ENCODE assay signal across 9 mouse cellular contexts in the genomic region with DNA sequence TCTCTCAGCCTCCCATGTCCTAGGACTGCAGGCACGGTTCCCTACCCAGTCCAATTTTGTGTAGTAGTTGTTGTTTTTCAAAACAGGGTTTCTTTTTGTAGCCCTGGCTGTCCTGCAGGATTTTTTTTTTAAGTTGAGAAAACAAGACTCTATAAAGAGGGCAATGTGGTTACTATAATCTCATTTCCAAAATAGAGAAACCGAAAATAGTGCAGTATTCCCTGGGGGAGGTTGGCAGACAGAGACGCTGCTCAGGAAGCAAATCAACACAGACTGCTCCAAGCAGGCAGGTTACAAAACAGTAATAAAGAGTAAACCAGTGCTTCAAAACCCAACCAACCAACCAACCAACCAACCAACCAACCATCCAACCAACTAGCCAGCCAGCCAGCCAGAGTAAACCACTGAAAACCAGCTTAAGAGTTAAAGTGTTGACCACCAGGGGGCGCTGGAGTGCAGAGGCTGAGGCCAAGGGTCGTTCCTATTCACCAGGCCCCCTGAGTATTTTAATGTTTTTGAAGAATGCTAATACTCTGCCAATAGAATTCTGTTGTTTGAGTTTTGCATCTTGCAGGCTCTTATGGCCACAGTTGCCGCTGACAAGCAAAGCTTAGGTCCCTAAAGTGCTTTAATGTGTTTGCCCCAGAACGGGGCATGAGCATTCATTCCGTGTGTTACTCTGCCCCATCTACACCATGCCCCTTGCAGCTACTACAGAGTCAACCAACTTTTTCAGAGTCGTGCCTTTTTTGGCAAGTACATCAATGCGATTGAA. TPM values are rescaled to one million over a fixed set of nuclear protein-coding genes. Genes with fewer than 3 reads are reported as not detected.
DNase-seq lines count a peak whose midpoint lies in the region; ATAC-seq and TF ChIP-seq lines count a peak whose summit lies in the region.
"Had no signal": no experiment of that assay in that cellular context is flagged by ENCODE, and none has a peak within 500 bp of the region (broad histone marks: within the 10 kb centered on the region; RNA-seq: fewer than 3 reads in every experiment).

No protein-coding gene starts in this region.

- peak; percentile 93; the same call in 1 of the 2 replicates for TF ChIP-seq CTCF in small intestine, adult 2 months (IDR thresholded peaks at IDR 0.05; ENCODE audit: extremely low read depth, insufficient read length, insufficient replicate concordance, low read depth, low read length)

- no peaks in the 10 kb centered on the region for H3K9me3 ChIP-seq in heart, embryonic 10.5 days
- peaks cover 3% of the 10 kb centered on the region for H3K9me3 ChIP-seq in liver, embryonic 11.5 days (ENCODE audit: control insufficient read depth, low read length)
- H3K9me3 ChIP-seq: neural tube, embryonic 12.5 days had no signal

- H3K4me3 ChIP-seq in heart, embryonic 10.5 days: no peak overlapping the region
- H3K4me3 ChIP-seq in liver, embryonic 11.5 days (ENCODE audit: low read depth, low read length): no peak overlapping the region
- no peak overlapping the region for H3K4me3 ChIP-seq in small intestine, adult 2 months (ENCODE audit: low read depth, low read length)
- H3K4me3 ChIP-seq: neural tube, embryonic 12.5 days had no signal

- 0 out of 2 replicates have a peak, but pooled peaks cover 5% of the 10 kb centered on the region for H3K27me3 ChIP-seq in heart, embryonic 10.5 days (ENCODE audit: insufficient read depth, poor library complexity, severe bottlenecking)
- no peaks in the 10 kb centered on the region for H3K27me3 ChIP-seq in liver, embryonic 11.5 days (replicated peaks; ENCODE audit: control insufficient read depth, insufficient read depth, low read length)
- no peaks in the 10 kb centered on the region for H3K27me3 ChIP-seq in small intestine, adult 2 months (ENCODE audit: control insufficient read depth, insufficient read depth, low read length)
- H3K27me3 ChIP-seq: neural tube, embryonic 12.5 days had no signal

- H3K27ac ChIP-seq in heart, embryonic 10.5 days: no peak overlapping the region
- no peak overlapping the region for H3K27ac ChIP-seq in liver, embryonic 11.5 days (ENCODE audit: low read depth, low read length)
- no peak overlapping the region for H3K27ac ChIP-seq in small intestine, adult 2 months (ENCODE audit: insufficient read depth, low read depth, low read length)
- H3K27ac ChIP-seq: neural tube, embryonic 12.5 days had no signal

- WGBS in heart, embryonic 10.5 days: 50% methylated on average over 10 of the region's 10 CpGs
- 55% methylated on average over 10 of the region's 10 CpGs for WGBS in liver, embryonic 11.5 days
- WGBS in small intestine, adult 2 months: 57% methylated on average over 10 of the region's 10 CpGs

- H3K9ac ChIP-seq in liver, embryonic 11.5 days (ENCODE audit: low read depth, low read length): no peak overlapping the region
- H3K9ac ChIP-seq: neural tube, embryonic 12.5 days had no signal

- H3K4me1 ChIP-seq in heart, embryonic 10.5 days: peaks cover 15% of the 10 kb centered on the region
- peaks cover 14% of the 10 kb centered on the region for H3K4me1 ChIP-seq in liver, embryonic 11.5 days (replicated peaks; ENCODE audit: control insufficient read depth, insufficient read depth, low read length)
- peaks cover 20% of the 10 kb centered on the region for H3K4me1 ChIP-seq in small intestine, adult 2 months (ENCODE audit: control insufficient read depth, insufficient read depth, insufficient read length, low read length)
- H3K4me1 ChIP-seq: neural tube, embryonic 12.5 days had no signal

- TF ChIP-seq POLR2A in small intestine, adult 2 months (IDR thresholded peaks at IDR 0.05; ENCODE audit: low read depth, low read length): no peak

- peak; percentile 57 for DNase-seq in cerebellum, adult 11 months
- DNase-seq in right cerebral cortex, adult 2 months (ENCODE audit: low spot score in 2 of 2): peak; percentile 52 to 55
- no peak for DNase-seq in right cerebral cortex, postnatal 25 days
- peak; percentile 86 to 92 for DNase-seq in cerebellum, postnatal 10 days
- peak; percentile 76 for DNase-seq in heart, embryonic 10.5 days (ENCODE audit: low spot score)
- DNase-seq in liver, embryonic 11.5 days (ENCODE audit: low spot score): peak; percentile 59

- H3K4me2 ChIP-seq in liver, embryonic 11.5 days: no peak overlapping the region
- H3K4me2 ChIP-seq: neural tube, embryonic 12.5 days had no signal

- no peak for ATAC-seq in cerebellum, adult (ENCODE audit: insufficient number of reproducible peaks, low FRiP score, low TSS enrichment)
- no peak for ATAC-seq in liver, embryonic 11.5 days (replicated peaks; ENCODE audit: low FRiP score)

- H3K36me3 ChIP-seq in heart, embryonic 10.5 days: no peaks in the 10 kb centered on the region
- H3K36me3 ChIP-seq in liver, embryonic 11.5 days (ENCODE audit: control insufficient read depth, insufficient read depth, low read length): no peaks in the 10 kb centered on the region
- H3K36me3 ChIP-seq in small intestine, adult 2 months (ENCODE audit: control insufficient read depth, insufficient read depth, low read length): no peaks in the 10 kb centered on the region
- H3K36me3 ChIP-seq: neural tube, embryonic 12.5 days had no signal

RNA-seq across cellular contexts. Expression of a gene that starts 6.1 kb away (rescaled TPM):
- 2.9 TPM in 2 replicates for polyA plus RNA-seq in heart, embryonic 10.5 days (2016; fragmentation: Nextera tagmentation; extraction: Ambion mirVana)
- polyA plus RNA-seq in liver, embryonic 11.5 days (2014; fragmentation: Nextera tagmentation; extraction: Ambion mirVana): 5.5 and 6.1 TPM in 2 replicates
- 231 and 289 TPM in 2 replicates for polyA plus RNA-seq in small intestine, adult 2 months (2012; rRNA removed)

RNA-seq across cellular contexts. Expression of a gene that starts 7.4 kb away (rescaled TPM):
- polyA plus RNA-seq in heart, embryonic 10.5 days (2016; fragmentation: Nextera tagmentation; extraction: Ambion mirVana): 0.37 TPM in 1 of 2 replicates, not detected in the other
- 14.6 and 16.7 TPM in 2 replicates for polyA plus RNA-seq in liver, embryonic 11.5 days (2014; fragmentation: Nextera tagmentation; extraction: Ambion mirVana)
- 11.8 and 15.0 TPM in 2 replicates for polyA plus RNA-seq in small intestine, adult 2 months (2012; rRNA removed)
- polyA plus RNA-seq: neural tube, embryonic 12.5 days had no signal

RNA-seq across cellular contexts. Expression of a gene that starts 14.1 kb away (rescaled TPM):
- 402 and 470 TPM in 2 replicates for polyA plus RNA-seq in heart, embryonic 10.5 days (2016; fragmentation: Nextera tagmentation; extraction: Ambion mirVana)
- 733 and 765 TPM in 2 replicates for polyA plus RNA-seq in liver, embryonic 11.5 days (2014; fragmentation: Nextera tagmentation; extraction: Ambion mirVana)
- 798 and 1,214 TPM in 2 replicates for polyA plus RNA-seq in small intestine, adult 2 months (2012; rRNA removed)

RNA-seq across cellular contexts. Expression of a gene that starts 29.4 kb away (rescaled TPM):
- not detected in 2 replicates for polyA plus RNA-seq in heart, embryonic 10.5 days (2016; fragmentation: Nextera tagmentation; extraction: Ambion mirVana)
- 0.51 and 0.52 TPM in 2 replicates for polyA plus RNA-seq in liver, embryonic 11.5 days (2014; fragmentation: Nextera tagmentation; extraction: Ambion mirVana)
- 24.8 TPM in 1 of 2 replicates, not detected in the other for polyA plus RNA-seq in small intestine, adult 2 months (2012; rRNA removed)
- polyA plus RNA-seq: neural tube, embryonic 12.5 days had no signal

RNA-seq across cellular contexts. Expression of a gene that starts 39.3 kb away (rescaled TPM):
- polyA plus RNA-seq in heart, embryonic 10.5 days (2016; fragmentation: Nextera tagmentation; extraction: Ambion mirVana): 298 and 420 TPM in 2 replicates
- polyA plus RNA-seq in liver, embryonic 11.5 days (2014; fragmentation: Nextera tagmentation; extraction: Ambion mirVana): 232 and 234 TPM in 2 replicates
- 92.8 and 170 TPM in 2 replicates for polyA plus RNA-seq in small intestine, adult 2 months (2012; rRNA removed)

Comparison
In these comparisons a context has a peak if more than half of its experiments do, and no peak if none do; other contexts are left out.
1. RNA of a gene that starts 6.1 kb away (polyA plus RNA-seq): 231 to 289 TPM in small intestine, adult 2 months; 5.5 to 6.1 TPM in liver, embryonic 11.5 days and 2.9 TPM in heart, embryonic 10.5 days; every median in the first group is over 10 times any median in the second.